Mouse (Mus musculus) adrenal gland, adult 8-10 months (tissue): ENCODE results near the gene Rbms1. TPM values are rescaled to one million over a fixed set of nuclear protein-coding genes. Genes with fewer than 3 reads are reported as not detected.

ENCODE experiments used
- DNase-seq: peaks from one replicate; pipeline ENCODE4 v3.0.0; 2022
- total RNA-seq, 4 experiments: library from RNA; stranded (reverse); gene quantifications; 2 replicates each; pipeline ENCODE4 v1.2.4; 2022

The Rbms1 gene
- 10 to 100 TPM; 40.6 to 71.6 (median 53.7) TPM for total RNA-seq

DNA sequence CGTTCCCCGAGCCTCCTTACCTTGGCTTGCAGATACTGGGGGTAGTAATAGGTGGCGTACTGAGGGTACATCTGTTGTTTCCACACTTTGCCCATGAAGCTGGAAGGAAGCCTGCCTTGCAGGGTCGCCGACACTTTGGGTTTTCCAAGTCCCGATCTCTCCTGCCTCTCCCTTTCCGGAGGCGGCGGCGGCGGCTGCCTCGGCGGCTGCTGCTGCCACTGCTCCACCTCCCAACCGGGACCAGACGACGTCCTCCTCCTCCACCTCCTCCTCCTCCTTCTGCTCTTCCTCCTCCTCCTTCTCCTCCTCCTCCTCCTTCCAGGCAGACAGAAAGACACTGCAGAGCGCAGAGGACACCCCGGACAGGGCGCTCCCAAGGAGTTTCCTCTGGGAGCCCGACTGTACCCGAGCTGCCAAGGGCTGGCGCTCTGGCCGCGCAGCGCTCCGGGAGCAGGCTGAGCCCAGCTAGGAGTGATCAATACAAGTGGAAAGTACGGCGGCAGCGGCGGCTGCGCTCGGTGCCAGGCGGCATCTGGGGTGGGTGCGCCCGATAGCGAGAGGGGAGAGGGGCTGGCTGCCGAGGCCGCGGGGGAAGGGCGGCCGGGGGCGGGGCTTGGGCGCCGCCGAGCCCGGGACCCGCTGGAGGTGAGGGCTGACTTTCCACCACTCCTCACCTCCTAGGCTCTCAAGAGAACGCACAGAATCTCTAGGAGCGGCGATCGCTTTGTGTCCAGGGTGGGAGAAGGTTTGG is at the start of gene Rbms1:
Gene Rbms1, minus strand, starts transcription at position 522 of the 751 bp plus-strand sequence.
- DNase-seq, result peak; percentile 56

DNA sequence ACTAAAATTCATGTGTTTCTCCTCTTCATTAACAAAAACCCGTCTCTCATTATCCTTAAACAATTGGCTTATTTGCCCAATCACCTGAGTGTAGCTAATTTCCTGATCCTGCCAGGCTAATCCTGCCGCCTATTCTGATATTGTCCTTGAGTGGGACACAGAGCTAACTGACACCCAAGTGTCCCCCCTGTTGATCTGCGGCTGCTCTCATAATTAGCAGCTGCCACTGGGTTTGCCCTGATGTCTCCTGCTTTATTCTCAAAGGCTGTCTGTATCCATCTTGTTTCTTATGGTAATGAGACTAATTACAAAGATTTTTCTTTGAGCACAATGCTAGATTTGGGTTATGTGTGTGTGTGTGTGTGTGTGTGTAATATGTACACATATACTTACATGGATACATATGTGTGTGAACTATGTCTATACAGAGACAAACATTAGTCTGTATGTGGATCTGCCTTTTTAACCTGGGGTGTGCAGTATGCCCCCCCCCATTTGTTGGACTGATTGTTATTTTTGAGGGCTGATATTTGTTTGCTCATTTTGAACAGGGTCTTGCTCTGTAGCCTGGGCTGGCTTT is 49.3 kb upstream of the Rbms1 start:
- DNase-seq, result no peak

DNA sequence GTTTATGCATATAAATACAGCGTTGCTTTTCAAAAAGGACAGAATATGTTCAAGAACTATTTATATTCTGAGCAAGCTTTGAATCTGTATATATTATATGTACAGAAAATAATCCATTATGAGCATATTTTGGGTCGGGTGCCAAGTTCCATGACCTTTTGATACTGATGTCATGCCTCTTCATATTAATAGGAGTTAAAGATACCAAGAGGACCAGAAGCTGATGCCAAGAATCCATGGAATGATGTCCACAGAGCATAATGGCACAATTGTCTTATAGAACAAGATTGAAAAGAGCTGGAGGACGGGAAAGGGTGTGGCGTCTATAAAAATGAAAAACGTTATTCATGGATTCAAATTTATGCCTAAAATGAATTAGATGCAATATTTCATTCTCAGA is 23.3 kb upstream of the Rbms1 start:
- no peak for DNase-seq

DNA sequence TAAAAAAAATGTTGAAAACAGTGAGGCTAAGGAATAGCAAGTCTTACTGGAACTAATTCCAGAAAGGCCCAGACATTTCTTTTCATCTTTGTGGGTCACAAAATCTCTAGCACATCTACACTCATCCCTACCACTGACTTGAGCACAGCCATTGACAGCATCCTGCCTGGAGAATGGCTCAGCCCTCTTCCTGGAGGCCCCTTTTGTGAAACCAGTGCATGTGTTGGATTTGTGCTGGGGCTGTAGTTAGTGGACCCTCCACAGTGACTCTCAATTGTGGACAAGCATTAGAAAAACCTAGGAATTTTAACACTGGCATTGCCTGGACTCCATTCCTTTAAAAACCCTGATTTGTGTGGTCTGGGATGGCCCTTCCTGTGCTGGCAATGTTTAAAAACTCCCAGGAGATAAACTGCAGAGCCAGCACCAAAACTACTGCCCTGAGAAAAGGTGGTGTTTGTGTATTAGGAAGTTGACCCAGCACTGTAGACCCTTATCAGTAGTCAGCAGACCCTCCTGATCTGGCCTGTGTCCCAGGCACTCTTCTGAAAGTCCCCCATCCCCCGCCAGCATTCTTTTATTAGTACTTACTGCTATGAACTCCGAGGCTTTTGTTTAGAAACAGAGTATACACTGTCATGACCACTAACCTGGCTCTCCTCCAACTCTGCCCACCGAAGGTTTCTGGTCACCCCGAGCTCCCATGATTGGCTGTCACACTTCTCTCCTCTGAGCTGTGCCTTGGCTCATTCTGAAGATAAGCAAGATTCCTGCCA is 15.7 kb upstream of the Rbms1 start:
- no peak for DNase-seq

DNA sequence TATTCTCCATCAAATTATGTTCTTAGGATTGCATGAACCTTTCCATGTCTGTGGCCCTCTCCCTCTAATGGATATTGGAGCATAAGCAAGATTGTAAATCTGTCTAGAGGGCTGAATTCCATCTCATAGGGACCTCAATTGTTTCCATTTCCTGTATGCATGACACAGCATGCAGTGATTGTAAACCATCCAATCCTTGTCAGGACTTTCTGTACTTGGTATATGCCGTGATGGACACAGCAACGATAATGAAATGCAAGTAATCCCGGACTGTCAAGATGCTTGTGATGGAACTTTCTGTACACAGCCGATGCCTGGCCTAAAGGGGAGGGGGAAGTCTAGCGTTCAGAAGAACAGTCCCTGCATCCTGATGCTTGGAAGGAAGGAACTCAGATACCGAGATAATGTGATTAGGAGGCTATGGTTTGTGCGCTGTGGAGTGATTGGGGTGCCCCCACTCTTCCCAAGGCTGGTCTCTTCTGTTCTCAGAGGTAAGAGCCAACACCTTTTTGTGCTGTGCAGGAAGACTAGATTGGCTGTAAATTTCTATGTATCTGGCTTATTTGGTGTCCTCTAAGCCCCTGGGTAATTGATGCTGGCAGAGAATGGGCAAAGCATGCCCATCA is 9.3 kb upstream of the Rbms1 start:
- DNase-seq, result no peak

DNA sequence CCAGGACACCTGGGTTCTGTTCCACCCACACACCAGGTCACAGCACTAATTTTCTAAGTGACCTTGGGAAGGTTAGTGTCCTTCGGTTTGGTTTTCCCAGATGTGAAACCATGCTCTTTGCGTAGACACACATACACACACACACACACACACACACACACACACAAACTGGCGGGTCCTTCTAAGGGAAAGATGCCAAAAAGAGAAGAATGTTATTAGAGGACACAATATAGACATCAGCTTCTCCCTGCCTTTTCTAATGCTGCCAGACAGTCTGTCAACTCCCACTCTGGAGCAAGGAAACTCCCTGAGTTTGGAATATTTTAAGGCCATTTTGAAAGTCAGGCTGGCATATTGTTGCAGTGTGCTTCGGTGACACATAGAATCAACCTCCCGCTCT is 624 bp upstream of the Rbms1 start:
- DNase-seq, result no peak

DNA sequence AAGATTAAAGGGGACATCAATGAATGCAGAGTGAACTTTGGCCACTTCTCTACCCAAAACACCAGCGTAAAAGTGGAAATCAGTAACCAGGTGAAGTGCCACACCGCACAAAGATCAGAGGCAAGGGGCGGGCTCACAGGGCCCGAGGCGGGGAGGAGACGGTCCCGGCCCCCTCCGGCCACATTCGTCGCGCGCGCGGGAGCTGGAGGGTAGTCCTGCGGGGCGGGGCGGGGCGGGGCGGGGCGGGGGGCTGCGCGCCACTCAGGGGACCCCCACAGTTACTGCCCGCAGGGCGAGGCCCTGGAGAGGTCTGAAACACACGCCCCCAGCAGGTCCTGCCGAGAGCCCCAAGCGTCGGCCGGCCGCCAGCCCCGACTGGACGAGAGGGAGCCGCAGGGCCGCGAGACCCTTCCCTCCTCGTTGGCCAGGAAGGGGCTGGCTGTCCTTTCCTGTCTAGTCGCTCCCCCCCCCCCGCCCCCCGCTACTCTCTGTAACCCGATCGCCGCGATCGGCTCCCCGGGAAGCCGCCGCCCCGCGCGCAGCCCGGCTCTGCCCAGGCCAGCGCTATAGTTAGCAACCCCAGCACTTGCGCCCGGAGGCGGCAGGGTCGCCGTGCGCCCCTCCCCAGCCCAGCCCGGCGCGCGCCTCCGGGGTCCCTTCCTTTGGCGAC is 856 bp downstream of the Rbms1 start:
- DNase-seq, result peak; percentile 30

DNA sequence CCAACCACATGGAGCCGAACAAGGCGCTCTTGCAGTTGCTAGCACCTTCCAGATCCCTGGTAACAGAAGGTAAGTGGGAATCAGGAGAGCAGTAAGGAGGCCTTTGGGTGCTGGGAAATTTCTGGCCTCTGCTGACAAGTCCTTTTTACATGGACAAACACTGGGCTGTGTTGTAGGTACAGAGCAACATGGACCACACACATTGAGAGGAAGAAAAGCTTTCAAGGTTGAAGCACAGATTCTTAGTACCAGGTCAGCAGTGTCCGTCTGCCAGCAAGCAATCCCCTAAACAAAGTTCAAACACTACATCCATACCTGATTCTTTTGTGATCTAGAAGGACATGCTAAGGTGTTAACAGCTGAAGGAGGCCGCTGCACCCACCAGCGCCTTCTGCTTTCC is 1.7 kb downstream of the Rbms1 start:
- no peak for DNase-seq

DNA sequence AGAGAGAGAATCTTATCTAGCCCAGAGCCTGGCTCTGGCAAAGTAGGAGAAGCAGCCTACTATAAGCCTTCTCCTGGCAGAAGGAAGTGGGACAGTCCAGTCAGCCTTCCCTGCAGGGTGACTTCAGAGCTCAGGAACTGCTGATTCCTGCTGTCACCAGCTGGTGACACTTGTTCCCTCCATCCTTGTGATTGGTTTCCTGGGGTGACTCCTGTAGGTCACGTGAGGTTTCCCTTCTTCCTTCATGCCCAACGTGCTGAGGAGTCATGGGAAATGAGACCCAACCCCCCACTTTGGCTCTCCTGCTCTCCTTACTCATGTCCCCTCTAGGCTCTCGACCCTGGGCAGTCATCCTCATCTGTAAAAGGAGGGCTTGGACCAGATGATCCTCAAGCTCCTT is 14.8 kb downstream of the Rbms1 start:
- DNase-seq, result no peak

DNA sequence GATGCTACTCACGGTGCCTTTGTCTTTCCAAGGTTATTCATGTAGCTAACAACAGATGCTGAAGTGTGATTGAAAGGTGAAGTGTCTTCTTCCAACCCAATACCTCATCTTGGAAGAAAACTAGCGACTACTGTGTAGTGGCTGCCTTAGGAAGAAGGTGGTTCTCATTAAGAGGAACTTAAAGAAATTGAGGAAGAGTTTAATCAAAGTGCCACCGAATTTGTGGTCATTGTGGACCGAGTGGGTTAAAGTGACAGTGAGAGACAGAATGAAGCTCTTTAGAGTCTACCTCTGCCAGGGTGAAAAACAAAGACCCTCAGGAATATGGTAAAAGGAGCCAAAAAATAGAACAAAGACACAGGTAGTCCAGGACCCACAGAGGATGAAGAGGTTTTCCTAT is 15.2 kb downstream of the Rbms1 start:
- no peak for DNase-seq

DNA sequence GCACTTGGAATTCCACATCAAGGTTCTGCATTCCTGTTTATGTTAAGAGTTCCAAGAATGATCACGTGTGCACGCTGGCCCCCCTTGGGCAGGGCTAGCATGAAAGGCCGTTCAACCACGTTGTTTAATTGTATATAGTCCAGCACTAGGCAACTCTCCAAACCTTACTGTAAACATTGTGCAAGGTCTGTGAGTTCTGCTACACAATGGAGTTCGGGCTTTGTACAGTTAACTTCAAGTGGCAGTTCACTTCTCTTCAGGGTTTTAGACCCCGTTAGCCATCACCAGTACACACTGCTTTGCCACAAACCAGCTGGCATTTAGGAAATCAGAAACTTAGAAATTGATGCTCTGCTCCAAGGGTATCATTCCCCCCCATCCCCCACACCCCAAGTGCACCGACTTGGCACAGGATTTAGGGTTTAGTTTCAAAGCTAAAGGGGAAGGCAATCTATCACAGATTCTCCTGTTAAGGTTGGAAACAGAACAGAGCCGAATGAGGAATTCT is 22.5 kb downstream of the Rbms1 start:
- no peak for DNase-seq

DNA sequence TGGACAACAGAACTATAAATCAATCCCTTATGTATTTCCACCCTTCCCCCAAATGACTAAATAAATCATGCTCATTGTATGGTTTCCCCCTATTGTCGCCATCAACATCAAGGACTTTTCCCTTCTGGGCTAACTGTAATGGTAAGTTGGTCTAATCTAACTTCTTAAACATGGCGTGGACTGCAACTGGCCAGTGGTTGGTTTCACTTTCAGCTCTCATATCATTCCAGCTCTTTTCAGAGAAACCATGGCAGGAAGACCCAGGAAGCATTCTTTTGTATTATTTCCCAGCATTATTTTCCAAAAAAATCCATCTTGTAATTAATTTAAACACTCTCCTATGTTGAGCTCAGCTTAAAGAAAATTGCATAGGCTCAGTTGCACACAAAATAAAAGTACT is 23.0 kb downstream of the Rbms1 start:
- no peak for DNase-seq

DNA sequence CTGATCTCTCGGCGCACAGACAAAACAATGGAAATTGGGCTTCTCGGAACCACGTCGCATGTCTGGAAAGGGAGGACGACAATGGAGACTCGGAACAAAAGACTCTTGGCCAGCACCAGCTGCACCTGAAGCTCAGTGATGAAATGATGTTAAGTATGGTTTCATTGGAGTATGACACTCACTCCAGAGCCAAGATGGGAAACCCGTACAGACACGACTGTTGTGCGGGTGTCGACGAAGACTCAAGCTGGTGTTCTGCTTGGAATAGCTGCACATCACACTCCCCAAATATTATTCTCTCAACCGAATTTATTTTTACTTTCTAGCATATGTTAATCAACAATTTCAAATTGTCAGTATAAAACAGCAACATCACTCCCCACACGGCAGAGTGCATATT is 26.1 kb downstream of the Rbms1 start:
- DNase-seq, result no peak

DNA sequence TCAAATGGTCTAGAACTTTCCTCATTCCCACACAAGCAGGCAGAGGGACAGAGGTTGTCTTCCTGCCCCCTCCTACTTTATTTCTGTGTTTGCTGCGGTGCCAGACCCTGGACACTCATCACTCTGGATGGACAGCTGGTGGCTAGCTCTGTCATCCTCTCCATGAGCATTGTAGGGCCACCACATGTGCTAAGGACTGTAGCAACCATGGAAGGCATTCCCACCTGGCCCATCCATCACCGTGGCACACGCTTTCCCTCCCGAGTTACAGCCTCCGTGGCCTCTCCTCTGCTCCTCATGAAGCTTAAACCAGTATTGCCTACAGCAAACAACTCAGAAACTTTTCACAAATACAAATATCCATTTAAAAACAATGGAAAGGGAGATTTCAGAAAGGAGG is 34.0 kb downstream of the Rbms1 start:
- DNase-seq, result no peak

DNA sequence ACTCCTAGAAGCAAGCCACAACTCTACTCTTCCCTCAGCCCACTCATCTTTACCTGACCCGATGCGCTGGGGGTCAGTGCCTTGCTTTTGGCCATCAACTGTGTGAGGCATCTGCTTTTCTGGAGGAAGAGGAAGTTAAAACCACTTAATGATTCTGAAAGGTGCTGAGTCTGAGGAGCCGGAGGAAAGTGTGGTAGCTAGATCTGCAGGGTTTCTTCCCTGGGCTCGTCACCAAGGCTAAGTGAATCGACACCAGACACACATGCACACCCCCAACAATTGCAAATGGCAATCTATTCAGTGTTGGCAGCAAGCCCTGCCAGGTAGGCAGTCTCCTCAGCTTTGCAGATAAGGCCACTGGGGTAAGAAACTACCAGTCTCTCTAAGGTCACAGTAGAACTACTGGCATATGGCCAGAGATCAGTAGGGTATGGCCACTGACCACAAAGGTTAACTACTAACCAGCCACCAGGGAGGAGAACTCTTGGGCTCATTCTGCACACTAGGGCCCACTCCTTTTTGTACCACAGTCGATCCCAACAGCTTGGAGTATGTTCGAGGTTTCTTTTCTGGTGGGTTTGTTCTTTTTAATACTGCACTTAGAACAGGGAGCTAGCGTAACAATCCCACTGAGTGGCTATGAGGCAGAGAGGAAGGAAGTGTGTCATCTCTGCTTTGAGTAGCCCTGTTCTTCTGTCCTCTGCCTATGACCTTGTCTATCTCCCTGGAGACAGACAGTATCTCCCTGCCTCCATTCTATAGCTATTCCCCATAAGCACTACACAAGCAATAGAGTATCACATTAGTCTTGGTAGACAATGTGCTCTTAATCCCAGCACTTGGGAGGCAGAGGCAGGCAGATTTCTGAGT is 34.9 kb downstream of the Rbms1 start:
- no peak for DNase-seq

DNA sequence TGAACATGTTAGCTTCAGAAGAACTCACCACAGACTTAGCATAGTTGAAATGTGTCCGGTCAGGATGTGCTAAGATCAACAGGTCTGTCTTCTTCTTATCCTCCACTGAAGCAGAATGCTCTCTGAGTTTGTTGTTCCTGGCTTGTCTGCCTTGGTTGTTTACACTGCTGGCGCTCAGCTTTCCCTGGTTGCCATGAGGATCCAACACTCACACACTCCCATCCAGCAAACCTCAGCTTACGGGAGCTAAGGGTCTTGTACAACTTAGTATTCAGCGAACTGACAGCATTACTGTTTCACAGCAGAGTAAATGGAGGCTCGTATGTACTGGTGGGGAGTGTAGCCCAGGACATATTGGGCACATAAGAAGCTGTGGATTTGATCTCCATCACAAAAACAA is 37.9 kb downstream of the Rbms1 start:
- no peak for DNase-seq

DNA sequence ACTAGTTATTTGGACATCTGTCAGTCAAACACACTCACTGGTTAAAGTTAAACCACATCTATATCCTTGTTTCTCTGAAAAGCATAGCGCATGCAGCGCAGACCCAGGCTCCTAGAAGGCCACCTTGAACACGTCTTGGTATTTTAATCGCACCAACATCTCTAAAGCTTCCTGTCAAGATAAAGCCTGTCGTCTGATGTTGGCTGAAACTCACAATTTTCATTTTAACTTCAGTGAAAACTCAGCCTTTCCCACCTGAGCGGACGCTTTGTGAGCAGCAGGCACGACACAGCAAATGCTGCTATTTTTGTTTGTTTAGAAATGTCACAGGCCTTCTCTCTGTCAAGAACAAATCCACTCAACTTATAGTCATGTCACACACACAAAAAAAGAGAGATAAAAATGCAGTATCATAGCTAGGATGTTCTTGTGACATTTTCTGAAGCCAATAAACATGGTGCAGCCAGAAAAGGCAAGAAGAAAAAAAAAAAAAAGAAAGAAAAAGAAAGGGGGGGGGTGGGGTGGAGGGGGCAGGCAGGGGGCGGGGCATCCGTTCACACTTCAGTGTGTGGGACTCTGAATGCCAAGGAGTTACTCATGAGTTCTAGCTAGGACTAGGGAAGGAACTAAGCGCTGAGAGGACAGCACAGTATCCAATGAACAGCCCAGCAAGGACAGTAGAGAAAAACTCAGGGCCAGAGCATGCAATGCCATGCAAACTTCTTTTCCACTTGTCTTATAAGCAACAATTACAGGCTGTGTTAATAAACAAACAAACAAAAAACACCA is 39.0 kb downstream of the Rbms1 start:
- DNase-seq, result no peak

DNA sequence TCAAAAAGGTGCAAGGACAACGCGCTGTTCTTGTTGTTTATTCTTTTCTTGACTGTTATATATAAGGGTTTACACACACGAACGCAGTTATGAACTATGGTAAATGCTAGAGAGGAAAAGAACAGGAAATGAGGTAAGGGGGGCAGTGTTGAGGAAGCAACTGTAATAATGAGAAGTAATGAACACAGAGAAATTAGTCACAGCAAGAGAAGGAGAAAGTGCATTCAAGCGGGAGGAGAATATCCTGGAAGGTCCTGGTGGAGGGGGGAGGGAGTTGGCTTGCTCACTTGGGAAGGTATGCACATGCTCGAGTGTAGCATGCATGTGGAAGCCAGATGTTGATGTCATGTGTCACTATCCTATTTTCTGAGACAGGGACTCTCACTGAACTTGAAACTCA is 39.9 kb downstream of the Rbms1 start:
- no peak for DNase-seq

DNA sequence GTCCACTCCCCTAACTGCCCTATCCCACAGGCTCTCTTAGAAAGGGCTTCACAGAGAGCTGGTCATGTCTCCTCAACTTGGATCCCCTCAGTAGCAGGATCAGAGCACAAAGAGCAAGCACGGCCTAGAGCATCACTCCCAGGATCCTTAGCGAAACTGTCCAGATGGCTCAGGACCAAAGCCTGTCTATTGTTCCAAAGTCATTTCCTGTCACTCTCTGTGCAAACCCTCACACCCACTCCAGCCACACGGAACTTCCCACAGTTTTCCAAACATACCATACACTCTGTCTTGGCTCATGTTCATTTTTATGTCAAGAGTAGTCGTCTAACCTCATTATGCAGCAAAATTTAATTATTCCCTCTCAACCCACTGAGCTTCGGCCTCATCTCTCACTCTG is 40.6 kb downstream of the Rbms1 start:
- no peak for DNase-seq

DNA sequence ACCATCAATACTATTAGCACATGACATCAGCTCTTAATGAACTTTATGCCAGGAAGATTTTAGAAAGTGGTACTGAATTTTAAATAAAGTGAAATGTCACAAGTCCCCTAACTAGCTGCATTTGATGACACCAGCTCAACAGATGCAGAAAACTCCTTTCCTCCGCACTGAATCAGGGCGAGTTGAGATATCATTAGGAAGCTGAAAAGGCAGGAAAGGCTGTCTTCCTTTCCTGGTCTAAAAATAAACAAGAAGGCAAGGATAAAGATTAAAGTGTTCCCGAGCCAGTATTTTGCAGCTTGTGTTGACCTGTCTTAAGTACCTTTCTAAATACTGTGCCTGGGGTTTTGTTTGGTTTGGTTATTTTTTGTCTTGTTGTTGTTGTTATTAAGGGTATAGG is 42.9 kb downstream of the Rbms1 start:
- no peak for DNase-seq

DNA sequence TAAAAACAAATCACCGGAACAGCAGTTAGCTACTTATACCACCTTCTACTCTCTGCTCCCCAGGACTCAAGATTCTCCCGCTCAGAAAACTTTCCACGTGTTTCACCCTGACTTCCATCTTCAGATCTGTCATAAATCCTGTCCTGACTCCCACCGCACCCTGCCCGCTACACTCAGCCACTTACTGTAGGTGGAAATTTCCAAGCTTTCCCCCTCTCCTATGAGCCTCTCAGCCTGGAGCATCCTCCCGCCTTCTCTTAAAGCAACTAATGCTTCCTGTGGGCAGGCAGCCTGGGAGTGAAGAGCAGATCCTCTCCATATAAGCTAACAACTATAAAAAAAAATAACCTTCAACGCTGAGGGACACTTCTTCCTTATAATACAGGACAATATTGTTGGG is 44.6 kb downstream of the Rbms1 start:
- no peak for DNase-seq
